Mouse (Mus musculus) regulatory T cell (primary cell): ENCODE results near the gene Ube2q1.

ENCODE experiments used
- in situ Hi-C: fragments of 300-600 bp; cut with MboI, MseI; formaldehyde crosslinking; loops from one replicate; pipeline ENCODE4 v1.15.1; 2025; ENCODE audit warnings: high pct_unique_total_duplicates

Gene Ube2q1

DNA sequence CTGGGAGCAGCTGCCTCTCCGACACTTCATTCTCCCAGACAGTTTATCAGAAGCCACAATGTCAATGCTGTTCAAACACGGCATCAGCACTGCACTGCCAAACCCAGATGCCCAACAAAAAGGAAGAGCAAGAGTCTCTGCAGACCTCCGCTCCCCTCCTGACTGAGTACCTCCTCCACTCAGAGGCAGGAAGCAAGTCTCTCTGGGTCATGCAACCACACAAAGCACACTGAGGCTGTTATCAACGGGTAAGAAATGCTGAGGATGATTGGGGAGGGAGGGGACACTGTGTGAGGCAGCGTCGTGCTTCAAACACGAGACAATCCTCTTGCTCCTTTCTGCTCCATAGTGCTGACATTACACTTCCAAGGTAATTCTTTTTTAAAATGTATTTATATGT lies 46.5 kb downstream of the Ube2q1 start:
- in situ Hi-C loops, result no loop called here

DNA sequence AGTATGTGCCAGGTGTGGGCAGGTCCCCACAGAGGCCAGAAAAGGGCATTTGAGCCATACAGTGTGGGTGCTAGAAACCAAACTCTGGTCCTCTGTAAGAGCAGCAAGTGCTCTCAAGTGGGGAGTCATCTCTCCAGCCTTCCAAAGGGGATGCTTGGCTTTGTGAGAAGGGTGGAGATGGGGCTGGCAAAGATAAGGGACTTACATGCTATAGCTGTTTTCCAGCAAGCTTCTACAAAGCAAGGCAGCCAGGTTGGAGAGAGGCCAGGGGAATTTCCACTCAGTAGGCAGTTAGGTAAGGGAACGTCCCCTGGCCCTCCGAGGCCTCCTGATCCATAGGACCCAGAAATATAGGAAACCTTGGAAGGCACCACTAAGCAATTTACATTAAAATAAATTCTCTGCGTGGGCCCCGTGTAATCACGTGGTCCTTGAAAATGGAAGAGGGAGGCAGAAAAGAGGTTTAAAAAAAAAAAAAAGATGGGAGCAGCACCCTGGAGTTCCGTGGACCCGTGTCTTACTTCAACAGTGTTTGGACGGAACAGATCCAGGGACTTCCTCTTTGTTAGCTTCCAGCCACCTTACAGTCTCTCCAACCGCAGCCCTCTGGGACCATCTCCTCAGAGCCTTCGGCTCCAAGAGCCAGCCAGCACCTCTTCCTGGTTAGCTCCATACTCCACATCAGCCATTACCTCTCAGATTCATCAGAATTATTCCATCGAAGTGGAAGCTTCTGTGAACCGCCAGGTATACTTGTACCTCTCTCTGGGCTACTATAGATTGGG lies 47.1 kb downstream of the Ube2q1 start:
- in situ Hi-C loops, result no loop called here

DNA sequence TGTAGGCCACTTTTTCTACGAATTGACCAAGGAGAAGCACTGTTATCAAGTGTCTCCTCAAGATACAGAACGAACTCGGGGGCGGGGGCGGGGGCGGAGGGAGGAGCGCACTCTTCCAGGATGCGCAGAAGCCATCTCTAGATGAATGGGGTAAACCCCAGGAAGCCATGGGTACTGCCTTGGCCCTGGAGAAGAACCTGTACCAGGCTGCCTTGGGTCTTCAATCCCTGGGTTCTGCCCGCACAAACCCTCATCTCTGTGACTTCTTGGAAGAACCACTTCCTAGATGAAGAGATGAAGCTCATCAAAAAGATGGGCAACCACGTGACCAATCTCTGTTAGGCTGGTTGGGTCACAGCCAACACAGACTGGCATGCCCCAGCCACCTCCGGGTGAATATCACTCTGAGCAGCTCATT lies 47.7 kb downstream of the Ube2q1 start:
- in situ Hi-C loops, result no loop called here

DNA sequence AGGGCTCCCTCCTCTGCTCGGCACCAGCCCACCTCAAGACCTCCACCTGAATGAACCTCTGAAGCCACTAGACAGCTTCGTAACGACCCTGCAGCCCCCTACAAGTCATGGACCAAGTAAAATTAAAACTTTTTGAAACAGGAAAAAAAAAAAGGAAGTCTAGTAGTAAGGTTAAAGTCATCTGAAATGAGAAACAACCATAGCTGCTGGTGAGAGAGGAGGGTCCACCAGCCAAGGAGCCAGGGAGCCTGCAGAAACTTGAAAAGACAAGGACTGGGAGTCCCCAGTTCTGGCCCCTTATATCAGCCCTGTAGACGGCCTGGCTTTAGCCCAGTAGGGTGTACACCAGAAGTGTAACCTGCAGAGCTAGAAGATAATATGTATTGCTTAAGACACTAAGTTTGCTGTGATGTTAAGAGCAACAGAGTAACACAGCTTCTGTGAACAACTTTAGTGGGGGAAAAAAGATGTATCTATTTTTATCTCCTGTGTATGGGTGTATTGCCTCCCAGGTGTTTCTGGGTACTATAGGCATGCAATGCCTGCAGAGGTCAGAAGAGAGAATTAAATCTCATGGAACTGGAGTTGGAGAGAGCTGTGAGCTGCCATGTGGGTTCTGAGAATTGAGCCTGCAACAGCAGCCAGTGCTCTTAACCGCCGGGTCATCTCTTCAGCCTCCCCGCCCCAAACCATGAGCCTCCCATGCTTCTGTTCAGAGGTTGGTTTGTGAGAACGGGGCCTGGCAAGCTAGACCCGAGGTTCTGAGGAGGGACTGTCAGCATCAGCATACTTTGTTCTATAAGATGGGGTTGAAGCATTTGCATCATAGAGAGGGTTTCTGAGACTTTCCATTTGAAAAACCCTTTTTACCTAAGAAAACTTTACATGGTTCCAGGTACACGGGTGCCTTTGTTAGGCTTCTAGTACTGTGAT lies 48.4 kb downstream of the Ube2q1 start:
- in situ Hi-C loops, result no loop called here

DNA sequence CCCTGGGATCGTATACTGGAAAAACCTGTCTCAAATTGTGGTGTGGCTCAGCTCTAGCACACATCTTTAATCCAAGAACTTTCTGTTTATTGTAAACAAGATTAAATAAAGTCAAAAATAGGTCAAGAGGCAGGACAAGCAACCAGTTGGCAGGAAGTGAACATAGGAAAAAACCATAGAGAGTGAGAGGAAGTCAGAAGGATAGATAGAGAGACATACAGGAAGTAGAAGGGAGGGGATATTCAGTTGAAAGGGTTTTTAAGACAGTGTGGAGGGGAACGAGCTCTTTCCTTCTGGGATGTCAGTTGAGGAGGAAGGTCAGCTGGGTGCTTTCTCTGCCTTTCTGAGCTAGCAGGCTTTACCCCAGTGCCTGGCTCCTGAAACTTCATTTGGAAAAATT lies 50.2 kb downstream of the Ube2q1 start:
- in situ Hi-C loops, result no loop called here

DNA sequence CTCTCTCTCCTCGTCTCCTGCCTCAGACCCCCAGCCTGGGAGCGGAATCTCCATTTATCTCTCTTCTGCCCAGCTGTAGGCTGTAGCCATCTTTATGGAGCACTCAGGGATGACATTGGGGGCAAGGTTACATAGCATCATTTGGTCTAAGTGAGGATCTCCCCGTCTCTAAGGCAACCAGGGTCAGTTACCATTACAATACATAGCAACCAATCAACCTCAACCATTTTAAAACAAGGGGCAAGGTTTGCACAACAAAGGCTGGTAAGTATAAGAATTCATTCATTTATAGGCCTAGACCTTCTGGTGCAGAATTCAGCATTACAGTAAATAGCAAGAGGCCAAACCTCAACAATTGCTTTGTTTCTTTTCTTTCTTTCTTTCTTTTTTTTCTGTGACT lies 52.9 kb downstream of the Ube2q1 start:
- in situ Hi-C loops, result no loop called here

DNA sequence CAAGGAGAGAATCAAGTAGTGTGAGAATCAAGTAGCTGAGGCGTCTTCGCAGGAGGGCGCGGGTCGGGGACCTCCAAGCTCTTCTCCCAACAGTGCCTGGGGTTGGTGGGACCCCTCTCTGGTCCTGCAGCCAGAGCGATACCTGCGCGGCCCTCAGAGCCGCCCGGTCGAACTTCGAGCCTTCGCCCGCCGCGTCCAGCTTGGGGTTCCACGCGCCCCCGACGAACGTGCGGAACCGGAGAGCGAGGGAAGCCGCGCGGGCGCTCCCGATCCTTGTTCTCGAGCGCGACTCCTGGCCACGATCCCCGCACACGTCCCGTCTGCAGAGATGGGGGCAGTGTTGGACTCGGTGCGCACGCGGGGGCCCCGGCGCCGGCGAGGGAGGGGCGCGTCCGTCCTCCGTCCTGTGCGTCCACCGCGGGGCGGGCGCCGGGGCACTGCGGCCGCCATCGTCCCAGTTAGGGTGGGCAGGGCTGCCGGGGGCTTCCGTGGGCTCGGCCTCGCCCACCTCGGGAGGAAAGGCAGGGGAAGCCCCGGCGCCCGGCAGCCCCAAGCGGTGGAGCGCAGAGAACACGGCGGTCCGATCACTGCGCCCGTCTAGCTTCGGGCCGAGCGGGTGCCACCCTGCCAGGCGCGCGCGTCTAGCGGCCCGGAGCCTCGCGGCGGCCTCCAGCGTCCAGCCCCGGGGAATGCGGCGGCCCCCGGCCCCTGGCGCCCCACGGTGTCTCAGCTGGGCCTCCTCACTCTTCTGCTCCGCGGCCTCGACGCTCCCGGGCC lies 57.6 kb downstream of the Ube2q1 start, which contains the start of gene She:
Gene She (plus strand): TSS at position 556 of the 777 bp plus-strand sequence.
- in situ Hi-C loops, result no loop called here
